Mouse (Mus musculus): ENCODE data around the gene BC048403. TPM values are rescaled to one million over a fixed set of nuclear protein-coding genes. Genes with fewer than 3 reads are reported as not detected.

Gene BC048403
- polyA plus RNA-seq, 1 experiment from 2014 or later, result 2.0 TPM

GRCm38 (mm10) chr10:121790078-121790477 is 50.3 kb downstream of the BC048403 start:
- H3K9ac ChIP-seq (ENCODE audit: low read length), result no peak overlapping the region
- DNase-seq (ENCODE audit: low spot score), result no peak
- H3K36me3 ChIP-seq (ENCODE audit: control insufficient read depth, insufficient read depth, low read length), result peaks cover 24% of the 10 kb centered on the region
- H3K27me3 ChIP-seq (replicated peaks; ENCODE audit: control insufficient read depth, insufficient read depth, low read length), result no peaks in the 10 kb centered on the region
- H3K4me2 ChIP-seq (ENCODE audit: low read length), result no peak overlapping the region
- H3K9me3 ChIP-seq (replicated peaks; ENCODE audit: control insufficient read depth, low read length), result no peaks in the 10 kb centered on the region
- H3K4me1 ChIP-seq (ENCODE audit: control insufficient read depth, insufficient read depth, low read length), result peaks cover 5% of the 10 kb centered on the region
- H3K27ac ChIP-seq (ENCODE audit: low read depth, low read length), result no peak overlapping the region
- ATAC-seq, result no peak
- H3K4me3 ChIP-seq (ENCODE audit: low read depth, low read length), result no peak overlapping the region
- 8% methylated on average over 6 of the region's 6 CpGs for WGBS

- peaks cover 21% of the 10 kb centered on the region for H3K36me3 ChIP-seq (ENCODE audit: control insufficient read depth, insufficient read depth, low read length)
- WGBS, result 90% methylated on average over 17 of the region's 17 CpGs
Measured at GRCm38 (mm10) chr10:121792661-121793060, 52.9 kb downstream of the BC048403 start.

GRCm38 (mm10) chr10:121794486-121794885 is 54.7 kb downstream of the BC048403 start:
- ATAC-seq, result no peak
- WGBS, result 92% methylated on average over 12 of the region's 12 CpGs
- no peak overlapping the region for H3K4me3 ChIP-seq (ENCODE audit: low read depth, low read length)
- H3K9ac ChIP-seq (ENCODE audit: low read length), result no peak overlapping the region
- no peak for DNase-seq (ENCODE audit: low spot score)
- no peak overlapping the region for H3K27ac ChIP-seq (ENCODE audit: low read depth, low read length)
- H3K36me3 ChIP-seq (ENCODE audit: control insufficient read depth, insufficient read depth, low read length), result peaks cover 23% of the 10 kb centered on the region
- peaks cover 5% of the 10 kb centered on the region for H3K4me1 ChIP-seq (ENCODE audit: control insufficient read depth, insufficient read depth, low read length)
- H3K27me3 ChIP-seq (replicated peaks; ENCODE audit: control insufficient read depth, insufficient read depth, low read length), result no peaks in the 10 kb centered on the region
- no peaks in the 10 kb centered on the region for H3K9me3 ChIP-seq (replicated peaks; ENCODE audit: control insufficient read depth, low read length)
- H3K4me2 ChIP-seq (ENCODE audit: low read length), result no peak overlapping the region

More at GRCm38 (mm10) chr10:121792661-121793060, 52.9 kb downstream of the BC048403 start:
- no peak for ATAC-seq
- Histone ChIP-seq H3K27me3 (replicated peaks; ENCODE audit: control insufficient read depth, insufficient read depth, low read length) (no peaks in the 10 kb centered on the region), H3K4me1 (ENCODE audit: control insufficient read depth, insufficient read depth, low read length) (peaks cover 5% of the 10 kb centered on the region), H3K9me3 (replicated peaks; ENCODE audit: control insufficient read depth, low read length) (no peaks in the 10 kb centered on the region), H3K4me3 (ENCODE audit: low read depth, low read length) (no peak overlapping the region), H3K4me2 (ENCODE audit: low read length) (no peak overlapping the region), H3K27ac (ENCODE audit: low read depth, low read length) (no peak overlapping the region), H3K9ac (ENCODE audit: low read length) (no peak overlapping the region)
- no peak for DNase-seq (ENCODE audit: low spot score)

- peaks cover 32% of the 10 kb centered on the region for H3K36me3 ChIP-seq (ENCODE audit: control insufficient read depth, insufficient read depth, low read length)
- H3K4me2 ChIP-seq (ENCODE audit: low read length), result no peak overlapping the region
- H3K4me1 ChIP-seq (ENCODE audit: control insufficient read depth, insufficient read depth, low read length), result no peaks in the 10 kb centered on the region
- H3K9ac ChIP-seq (ENCODE audit: low read length), result no peak overlapping the region
- ATAC-seq (no peak), DNase-seq (ENCODE audit: low spot score) (no peak)
- no peaks in the 10 kb centered on the region for H3K9me3 ChIP-seq (replicated peaks; ENCODE audit: control insufficient read depth, low read length)
- H3K27ac ChIP-seq (ENCODE audit: low read depth, low read length), result no peak overlapping the region
- H3K4me3 ChIP-seq (ENCODE audit: low read depth, low read length), result no peak overlapping the region
- 74% methylated on average over 8 of the region's 8 CpGs for WGBS
- H3K27me3 ChIP-seq (replicated peaks; ENCODE audit: control insufficient read depth, insufficient read depth, low read length), result no peaks in the 10 kb centered on the region
Measured at GRCm38 (mm10) chr10:121796027-121796802, 56.5 kb downstream of the BC048403 start.

GRCm38 (mm10) chr10:121800041-121800440 is 60.3 kb downstream of the BC048403 start:
- no peak overlapping the region for H3K4me2 ChIP-seq (ENCODE audit: low read length)
- H3K27ac ChIP-seq (ENCODE audit: low read depth, low read length), result no peak overlapping the region
- no peaks in the 10 kb centered on the region for H3K9me3 ChIP-seq (replicated peaks; ENCODE audit: control insufficient read depth, low read length)
- 96% methylated on average over 13 of the region's 13 CpGs for WGBS
- ATAC-seq (no peak), DNase-seq (ENCODE audit: low spot score) (no peak)
- no peaks in the 10 kb centered on the region for H3K4me1 ChIP-seq (ENCODE audit: control insufficient read depth, insufficient read depth, low read length)
- peaks cover 40% of the 10 kb centered on the region for H3K36me3 ChIP-seq (ENCODE audit: control insufficient read depth, insufficient read depth, low read length)
- H3K9ac ChIP-seq (ENCODE audit: low read length), result no peak overlapping the region
- no peak overlapping the region for H3K4me3 ChIP-seq (ENCODE audit: low read depth, low read length)
- H3K27me3 ChIP-seq (replicated peaks; ENCODE audit: control insufficient read depth, insufficient read depth, low read length), result no peaks in the 10 kb centered on the region

Other genes starting within 250 kb of the BC048403 start
- gene Tbk1, start 153.2 kb upstream of the BC048403 start, polyA plus RNA-seq (2014; fragmentation: Nextera tagmentation; extraction: Ambion mirVana), result 34.7 and 38.3 TPM in 2 replicates
- gene Xpot, start 113.6 kb upstream of the BC048403 start, polyA plus RNA-seq (2014; fragmentation: Nextera tagmentation; extraction: Ambion mirVana), result 29.5 and 38.1 TPM in 2 replicates
- gene D930020B18Rik, start 98.3 kb upstream of the BC048403 start, polyA plus RNA-seq (2014; fragmentation: Nextera tagmentation; extraction: Ambion mirVana), result 0.18 and 0.26 TPM in 2 replicates